Mouse (Mus musculus) kidney, adult 2 months (tissue): ENCODE data around the gene Slc4a1. TPM values are rescaled to one million over a fixed set of nuclear protein-coding genes. Genes with fewer than 3 reads are reported as not detected.
A peak's percentile ranks its signal among the peaks of the same experiment; 100 is the strongest.

Experiments used
- DNase-seq: peaks from one replicate; pipeline ENCODE4 v3.0.0; 2021
- H3K27ac ChIP-seq: fragments of 200-500 bp; 2 replicates; pipeline ENCODE4 v1.5.1; 2012; ENCODE audit warnings: low read depth, low read length, control low read depth, inconsistent platforms; ENCODE audit not compliant: insufficient read depth
- H3K27me3 ChIP-seq: fragments of 200-500 bp; replicated peaks from 2 replicates; pipeline ENCODE4 v1.6.1; 2012; ENCODE audit warnings: mild to moderate bottlenecking, moderate library complexity, low read length, inconsistent platforms; ENCODE audit not compliant: control insufficient read depth, insufficient read depth
- H3K36me3 ChIP-seq: fragments of 200-500 bp; 2 replicates; pipeline ENCODE4 v1.6.1; 2012; ENCODE audit warnings: mild to moderate bottlenecking, moderate library complexity, low read length, inconsistent platforms; ENCODE audit not compliant: control insufficient read depth, insufficient read depth
- H3K4me1 ChIP-seq: fragments of 200-500 bp; 2 replicates; pipeline ENCODE4 v1.6.1; 2011; ENCODE audit warnings: low read length; ENCODE audit not compliant: control insufficient read depth, insufficient read depth
- H3K4me3 ChIP-seq: fragments of 200-500 bp; 2 replicates; pipeline ENCODE4 v1.5.1; 2011; ENCODE audit warnings: mild to moderate bottlenecking, low read depth, low read length, control low read depth; ENCODE audit not compliant: insufficient read depth
- CTCF ChIP-seq: fragments of 200-500 bp; conservative IDR thresholded peaks from 2 replicates; pipeline ENCODE4 v1.5.1; 2011; ENCODE audit warnings: low read depth, mild to moderate bottlenecking, control low read depth, low read length, moderate library complexity, mixed read lengths; ENCODE audit not compliant: insufficient read depth, insufficient read length
- POLR2A ChIP-seq: fragments of 200-500 bp; IDR thresholded peaks from one replicate; pipeline ENCODE4 v1.6.1; 2011; ENCODE audit warnings: low read depth, low read length, control low read depth
- WGBS: fragments of 180-500 bp; shearing (Covaris S2); methylation state at CpG from one replicate; pipeline ENCODE4 v1.1.7; 2018; 5-methylcytosine and 5-hydroxymethylcytosine counted together
- polyA plus RNA-seq: library from polyadenylated mRNA; depleted of rRNA; stranded (reverse); fragments of >200 nt; gene quantifications from 2 replicates; pipeline ENCODE4 v1.2.3, GENCODE M21; 2012

The Slc4a1 gene
- polyA plus RNA-seq, 1 experiment = 90.6 TPM

GRCm38 (mm10) chr11:102339195-102339594 is 26.8 kb downstream of the Slc4a1 start:
- 0 out of 2 replicates have a peak, but pooled peaks cover 3% of the 10 kb centered on the region for H3K4me1 ChIP-seq
- no peak overlapping the region for H3K4me3 ChIP-seq
- no peaks in the 10 kb centered on the region for H3K36me3 ChIP-seq
- TF ChIP-seq POLR2A (no peak), CTCF (no peak)
- no peaks in the 10 kb centered on the region for H3K27me3 ChIP-seq
- no peak overlapping the region for H3K27ac ChIP-seq
- 64% methylated on average over 11 of the region's 11 CpGs for WGBS
- DNase-seq = peak; percentile 65

- TF ChIP-seq CTCF (no peak), POLR2A (no peak)
- no peak overlapping the region for H3K4me3 ChIP-seq
- 0 out of 2 replicates have a peak overlapping the region, but pooled peaks have one; percentile 33 for H3K27ac ChIP-seq
- 12% methylated on average over 3 of the region's 3 CpGs for whole genome bisulfite sequencing
- peak; percentile 95 for DNase-seq
- no peaks in the 10 kb centered on the region for H3K36me3 ChIP-seq
- no peaks in the 10 kb centered on the region for H3K27me3 ChIP-seq
- 0 out of 2 replicates have a peak, but pooled peaks cover 3% of the 10 kb centered on the region for H3K4me1 ChIP-seq
Observed at GRCm38 (mm10) chr11:102338561-102338960, 27.4 kb downstream of the Slc4a1 start.

GRCm38 (mm10) chr11:102337921-102338320 is 28.1 kb downstream of the Slc4a1 start:
- WGBS = 57% methylated on average over 1 of the region's 1 CpGs
- TF ChIP-seq CTCF (no peak), POLR2A (no peak)
- Histone ChIP-seq H3K27me3 (no peaks in the 10 kb centered on the region), H3K4me3 (no peak overlapping the region), H3K4me1 (0 out of 2 replicates have a peak, but pooled peaks cover 3% of the 10 kb centered on the region), H3K27ac (no peak overlapping the region), H3K36me3 (no peaks in the 10 kb centered on the region)
- DNase-seq = no peak

- DNase-seq = no peak
- Histone ChIP-seq H3K27me3 (no peaks in the 10 kb centered on the region), H3K36me3 (no peaks in the 10 kb centered on the region), H3K4me3 (no peak overlapping the region), H3K4me1 (0 out of 2 replicates have a peak, but pooled peaks cover 3% of the 10 kb centered on the region), H3K27ac (no peak overlapping the region)
- TF ChIP-seq CTCF = no peak
- TF ChIP-seq POLR2A = no peak
- WGBS = 92% methylated on average over 1 of the region's 1 CpGs
Observed at GRCm38 (mm10) chr11:102336191-102336590, 29.8 kb downstream of the Slc4a1 start.

GRCm38 (mm10) chr11:102334973-102335700 is 30.9 kb downstream of the Slc4a1 start:
- Histone ChIP-seq H3K27me3 (no peaks in the 10 kb centered on the region), H3K36me3 (no peaks in the 10 kb centered on the region), H3K4me3 (no peak overlapping the region), H3K4me1 (0 out of 2 replicates have a peak, but pooled peaks cover 3% of the 10 kb centered on the region), H3K27ac (peak overlapping the region; percentile 53; the same call in 1 of the 2 replicates)
- DNase-seq = peak; percentile 64
- TF ChIP-seq POLR2A (no peak), CTCF (no peak)
- WGBS = 49% methylated on average over 9 of the region's 9 CpGs

DNA sequence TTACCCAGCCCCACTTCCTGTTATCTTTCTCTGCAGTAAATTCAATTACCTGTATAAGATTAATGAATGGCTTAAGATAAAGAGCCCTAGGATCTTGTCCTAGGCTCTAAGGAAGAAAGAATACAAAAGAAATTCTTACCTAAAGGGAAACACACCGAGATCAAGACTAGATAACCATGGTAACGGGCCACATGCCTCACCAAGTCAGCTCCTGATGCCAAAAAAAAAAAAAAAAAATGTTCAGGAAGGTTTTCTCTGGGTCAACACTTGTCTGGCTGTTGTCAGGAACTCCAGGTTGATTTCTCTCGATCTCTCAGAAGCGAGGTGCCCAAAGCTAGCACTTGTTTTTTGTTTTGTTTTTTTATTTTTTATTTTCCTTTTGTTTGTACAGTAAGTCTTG is 32.0 kb downstream of the Slc4a1 start:
- TF ChIP-seq POLR2A (no peak), CTCF (no peak)
- 67% methylated on average over 4 of the region's 4 CpGs for WGBS
- Histone ChIP-seq H3K27ac (no peak overlapping the region), H3K36me3 (no peaks in the 10 kb centered on the region), H3K27me3 (no peaks in the 10 kb centered on the region), H3K4me3 (no peak overlapping the region), H3K4me1 (0 out of 2 replicates have a peak, but pooled peaks cover 3% of the 10 kb centered on the region)
- DNase-seq = no peak

DNA sequence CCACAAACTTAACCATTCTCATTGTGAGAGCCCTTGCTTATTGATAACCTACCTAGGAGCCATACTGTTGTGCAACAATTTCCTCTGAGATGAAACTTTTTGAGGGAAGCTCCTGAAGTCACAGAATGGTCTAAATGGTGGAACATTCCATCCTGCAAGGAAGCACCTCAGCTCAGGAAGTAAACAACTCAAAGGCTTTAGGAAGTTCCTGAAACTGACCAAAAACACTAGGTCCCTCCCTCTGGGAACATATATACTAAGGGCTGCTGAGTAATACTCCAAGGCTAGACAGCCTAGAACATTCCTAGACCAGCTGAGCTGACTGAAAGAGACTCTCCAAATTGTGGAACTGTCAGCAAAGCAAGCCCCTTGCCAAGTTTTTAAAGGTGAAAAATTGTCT is 32.9 kb downstream of the Slc4a1 start:
- H3K4me3 ChIP-seq = no peak overlapping the region
- no peak for DNase-seq
- H3K4me1 ChIP-seq = no peaks in the 10 kb centered on the region
- H3K27me3 ChIP-seq = no peaks in the 10 kb centered on the region
- TF ChIP-seq POLR2A (no peak), CTCF (no peak)
- H3K27ac ChIP-seq = no peak overlapping the region
- no peaks in the 10 kb centered on the region for H3K36me3 ChIP-seq
